Mouse (Mus musculus) CH12.LX (cell line): ENCODE measurements around the gene Sptb. TPM values are rescaled to one million over a fixed set of nuclear protein-coding genes. Genes with fewer than 3 reads are reported as not detected.

Source experiments
- DNase-seq: peaks from one replicate; pipeline ENCODE4 v3.0.0-alpha.2; 2013; ENCODE audit errors: extremely low read depth
- H3K27ac ChIP-seq: 2 replicates; pipeline ENCODE4 v1.5.1; 2012; ENCODE audit warnings: low read depth, mild to moderate bottlenecking, control low read depth, moderate library complexity; ENCODE audit not compliant: insufficient read depth
- H3K27me3 ChIP-seq: replicated peaks from 2 replicates; pipeline ENCODE3; 2012; ENCODE audit warnings: inconsistent platforms
- H3K36me3 ChIP-seq, 2 experiments: replicated peaks in 1 of 2; 2 replicates each; pipeline versions ENCODE3 to v1.6.1; 2012; ENCODE audit warnings: inconsistent platforms in 1 of 2, low read length in 1 of 2, mild to moderate bottlenecking in 1 of 2, mixed read lengths in 1 of 2, moderate library complexity in 1 of 2; ENCODE audit not compliant: control insufficient read depth in 1 of 2, insufficient read depth in 1 of 2
- H3K4me1 ChIP-seq, 2 experiments: 2 replicates each; pipeline ENCODE4 v1.6.1; 2012; ENCODE audit warnings: inconsistent platforms in 1 of 2, moderate library complexity in 1 of 2; ENCODE audit not compliant: insufficient read depth in 2 of 2, control insufficient read depth in 1 of 2
- H3K4me2 ChIP-seq: 2 replicates; pipeline ENCODE4 v1.6.1; 2012; ENCODE audit warnings: low read depth, mild to moderate bottlenecking, control low read depth; ENCODE audit not compliant: poor library complexity, insufficient read depth, severe bottlenecking
- H3K4me3 ChIP-seq, 3 experiments: fragments of 150-350 bp in 1 of 3; sonication (generic) in 1 of 3; replicated peaks in 1 of 3; 2 replicates each; pipeline versions ENCODE3 to v1.5.1; 2011 to 2012; ENCODE audit warnings: low read depth in 2 of 3, low read length in 2 of 3, mild to moderate bottlenecking in 2 of 3, moderate library complexity in 2 of 3, control low read depth in 1 of 3, improper control_type of control experiment in 1 of 3, inconsistent platforms in 1 of 3, mixed read lengths in 1 of 3; ENCODE audit not compliant: poor library complexity in 1 of 3
- H3K79me2 ChIP-seq: replicated peaks from 2 replicates; pipeline ENCODE4 v1.6.1; 2012; ENCODE audit warnings: mild to moderate bottlenecking, moderate library complexity; ENCODE audit not compliant: control insufficient read depth, poor library complexity, insufficient read depth, severe bottlenecking; ENCODE audit errors: extremely low read depth
- H3K9ac ChIP-seq: 2 replicates; pipeline ENCODE4 v1.6.1; 2012; ENCODE audit warnings: low read depth, mild to moderate bottlenecking, control low read depth, moderate library complexity; ENCODE audit not compliant: insufficient read depth
- H3K9me3 ChIP-seq: replicated peaks from 2 replicates; pipeline ENCODE3; 2012; ENCODE audit warnings: low read length, inconsistent platforms, mixed read lengths
- ELF1 ChIP-seq: IDR thresholded peaks from 2 replicates; pipeline ENCODE4 v1.6.1; 2014; ENCODE audit warnings: low read depth, mild to moderate bottlenecking, inconsistent platforms, low read length, improper control_type of control experiment
- IRF4 ChIP-seq: IDR thresholded peaks from 2 replicates; pipeline ENCODE4 v1.6.1; 2014; ENCODE audit warnings: low read depth, mild to moderate bottlenecking, inconsistent platforms, low read length, improper control_type of control experiment
- JUN ChIP-seq: IDR thresholded peaks from 2 replicates; pipeline ENCODE4 v1.6.1; 2011; ENCODE audit warnings: low read depth, mild to moderate bottlenecking, low read length, improper control_type of control experiment, moderate library complexity; ENCODE audit not compliant: insufficient read depth
- JUND ChIP-seq: conservative IDR thresholded peaks from 2 replicates; pipeline ENCODE4 v1.6.1; 2011; ENCODE audit warnings: low read depth, low read length, improper control_type of control experiment
- KAT2A ChIP-seq: IDR thresholded peaks from 2 replicates; pipeline ENCODE4 v1.6.1; 2012; ENCODE audit warnings: low read length, improper control_type of control experiment, inconsistent platforms; ENCODE audit not compliant: insufficient replicate concordance
- MXI1 ChIP-seq: IDR thresholded peaks from 2 replicates; pipeline ENCODE4 v1.6.1; 2011; ENCODE audit warnings: mild to moderate bottlenecking, low read depth, low read length, improper control_type of control experiment
- NELFE ChIP-seq: IDR thresholded peaks from 2 replicates; pipeline ENCODE4 v1.6.1; 2011; ENCODE audit warnings: low read depth, low read length, improper control_type of control experiment
- NRF1 ChIP-seq: IDR thresholded peaks from 2 replicates; pipeline ENCODE4 v1.6.1; 2014; ENCODE audit warnings: low read depth, mild to moderate bottlenecking, inconsistent platforms, low read length, improper control_type of control experiment, moderate library complexity
- PAX5 ChIP-seq: IDR thresholded peaks from 2 replicates; pipeline ENCODE4 v1.6.1; 2012; ENCODE audit warnings: low read length, inconsistent platforms, mixed read lengths
- POLR2AphosphoS2 ChIP-seq: IDR thresholded peaks from 2 replicates; pipeline ENCODE4 v1.6.1; 2011; ENCODE audit warnings: low read depth, low read length, improper control_type of control experiment
- RAD21 ChIP-seq: IDR thresholded peaks from 2 replicates; pipeline ENCODE4 v1.6.1; 2011; ENCODE audit warnings: low read depth, mild to moderate bottlenecking, low read length, improper control_type of control experiment, moderate library complexity
- SIN3A ChIP-seq: IDR thresholded peaks from 2 replicates; pipeline ENCODE4 v1.6.1; 2012; ENCODE audit warnings: low read length, improper control_type of control experiment, inconsistent platforms
- SMC3 ChIP-seq: IDR thresholded peaks from 2 replicates; pipeline ENCODE4 v1.6.1; 2011; ENCODE audit warnings: low read depth, low read length, improper control_type of control experiment
- TCF12 ChIP-seq: IDR thresholded peaks from 2 replicates; pipeline ENCODE4 v1.6.1; 2014; ENCODE audit warnings: low read depth, mild to moderate bottlenecking, inconsistent platforms, low read length, improper control_type of control experiment
- UBTF ChIP-seq: IDR thresholded peaks from 2 replicates; pipeline ENCODE4 v1.6.1; 2012; ENCODE audit warnings: low read depth, mild to moderate bottlenecking, inconsistent platforms, low read length, improper control_type of control experiment, moderate library complexity
- USF2 ChIP-seq: conservative IDR thresholded peaks from 2 replicates; pipeline ENCODE4 v1.6.1; 2011; ENCODE audit warnings: low read depth, low read length, improper control_type of control experiment
- ZC3H11A ChIP-seq: IDR thresholded peaks from 2 replicates; pipeline ENCODE4 v1.6.1; 2012; ENCODE audit warnings: low read depth, mild to moderate bottlenecking, inconsistent platforms, low read length, improper control_type of control experiment
- ZMIZ1 ChIP-seq: IDR thresholded peaks from 2 replicates; pipeline ENCODE4 v1.6.1; 2012; ENCODE audit warnings: low read depth, mild to moderate bottlenecking, inconsistent platforms, low read length, improper control_type of control experiment
- dilution Hi-C: fragments of 300-500 bp; cut with MboI; formaldehyde crosslinking; loops from 2 replicates; pipeline ENCODE4 v1.14.3; 2020; ENCODE audit warnings: low sequenced_read_pairs; ENCODE audit not compliant: extremely low pct_unique_long_range_greater_than_20kb, extremely low pct_ligation_motif_present
- in situ Hi-C: fragments of 300-500 bp; cut with MboI; formaldehyde crosslinking; loops from 3 replicates; pipeline ENCODE4 v1.14.3; 2019; ENCODE audit warnings: low sequenced_read_pairs, low pct_ligation_motif_present, low pct_unique_long_range_greater_than_20kb, mixed read lengths
- polyA plus RNA-seq: library from polyadenylated mRNA; unstranded; fragments of >175 nt; gene quantifications from 2 replicates; pipeline ENCODE4 v1.2.1, GENCODE M21; 2012; ENCODE audit warnings: low read depth; ENCODE audit not compliant: insufficient read length
- total RNA-seq, 2 experiments: library from RNA; depleted of rRNA; stranded (reverse); fragments of 300-350 nt in 1 of 2; fragments of >200 nt in 1 of 2; gene quantifications; 2 replicates each; pipeline ENCODE4 v1.2.3; 2012 to 2014

Gene Sptb
- total and polyA plus RNA-seq, 3 experiments: 0.03 to 0.04 (median 0.04) TPM

DNA sequence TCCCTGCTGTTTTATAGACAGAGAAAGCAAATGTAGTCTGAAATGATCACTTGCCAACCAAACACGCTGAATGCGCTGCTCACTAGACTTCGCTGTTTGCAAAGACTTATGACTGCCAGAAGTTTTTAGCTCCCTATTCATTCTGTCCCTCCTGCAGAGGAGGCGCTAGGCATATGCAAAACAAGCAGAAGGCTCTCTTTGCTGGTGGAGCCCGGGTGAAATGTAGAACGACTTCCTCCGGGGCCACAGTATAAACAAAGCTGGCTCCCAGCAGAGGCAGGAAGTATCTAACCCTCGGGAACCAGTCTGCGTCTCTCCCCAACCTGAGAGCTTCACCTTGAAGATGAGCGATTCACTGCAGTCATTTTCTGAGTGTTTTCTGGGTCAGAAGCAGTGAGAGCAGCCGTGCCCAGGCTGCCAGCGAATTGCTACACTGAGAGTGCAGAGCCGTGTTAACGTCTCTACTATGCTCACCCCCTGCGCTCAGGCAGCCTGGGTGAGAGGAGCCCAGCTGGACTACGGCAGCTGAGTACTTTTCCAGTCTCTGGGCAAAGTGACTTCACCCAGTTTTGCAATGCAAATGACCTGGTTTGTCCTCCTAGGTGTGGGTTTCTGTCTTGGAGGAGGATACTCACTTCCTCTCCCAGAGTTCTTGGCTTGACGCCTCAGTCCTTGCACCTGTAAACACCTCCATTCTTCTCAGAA lies 15.4 kb downstream of the Sptb start (continued):
- TF ChIP-seq TCF12 (peak; percentile 87), JUND (peak; percentile 17; the same call in 1 of the 2 replicates), NELFE (peak; percentile 22; the same call in 1 of the 2 replicates), ELF1 (0 out of 2 replicates have a peak, but pooled peaks have one; percentile 40)

DNA sequence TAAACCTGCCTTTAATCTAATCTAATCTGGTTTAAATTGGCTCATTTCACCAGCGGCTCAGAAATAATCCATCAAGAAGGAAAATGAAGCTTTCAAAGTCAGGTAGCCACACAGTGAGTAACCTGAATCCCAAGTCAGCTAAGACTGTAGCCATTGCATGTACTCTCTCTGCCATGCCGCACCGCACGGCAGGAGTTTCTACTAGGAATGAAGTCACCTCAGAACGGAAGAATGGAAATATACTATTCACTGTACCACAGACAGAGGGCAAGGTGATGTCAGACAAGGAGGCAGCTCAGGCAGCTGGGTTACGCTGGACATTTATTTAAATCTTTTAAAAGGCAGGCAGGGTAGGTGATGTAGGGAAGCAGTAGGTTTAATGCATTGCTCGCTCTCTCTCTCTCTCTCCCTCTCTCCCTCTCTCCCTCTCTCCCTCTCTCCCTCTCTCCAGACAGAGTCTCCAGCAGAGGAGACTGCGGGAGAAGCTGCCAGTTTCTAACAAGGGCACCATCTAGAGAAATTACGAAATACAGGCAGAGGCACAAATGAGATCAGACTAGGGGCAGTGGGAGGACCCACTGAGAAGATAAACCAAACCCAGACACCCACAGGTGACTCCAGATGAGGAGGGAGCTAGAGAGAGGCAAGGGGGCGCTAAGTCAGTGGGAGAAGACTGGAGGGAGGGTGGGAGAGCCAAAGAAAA lies 22.7 kb downstream of the Sptb start:
- Histone ChIP-seq H3K27ac (no peak overlapping the region), H3K4me1 (0 out of 4 replicates have a peak, but pooled peaks cover 0 to 2% of the 10 kb centered on the region in 2 experiments), H3K4me2 (no peak overlapping the region), H3K9ac (no peak overlapping the region), H3K36me3 (no peaks in the 10 kb centered on the region), H3K79me2 (no peaks in the 10 kb centered on the region), H3K4me3 (no peak overlapping the region), H3K9me3 (no peaks in the 10 kb centered on the region), H3K27me3 (peaks cover 3% of the 10 kb centered on the region)
- in situ Hi-C loops (no loop called here), dilution Hi-C loops (no loop called here)
- no peak for TF ChIP-seq ZMIZ1
- no peak for TF ChIP-seq SIN3A
- no peak for TF ChIP-seq RAD21
- TF ChIP-seq NRF1: no peak
- no peak for TF ChIP-seq JUN
- no peak for TF ChIP-seq PAX5
- no peak for TF ChIP-seq ELF1
- TF ChIP-seq USF2: no peak
- no peak for TF ChIP-seq POLR2AphosphoS2
- no peak for TF ChIP-seq MXI1
- no peak for TF ChIP-seq ZC3H11A
- no peak for TF ChIP-seq IRF4
- TF ChIP-seq KAT2A: no peak
- TF ChIP-seq UBTF: no peak
- TF ChIP-seq SMC3: no peak
- no peak for DNase-seq
